Mouse (Mus musculus): ENCODE data around the gene Mycbp. TPM values are rescaled to one million over a fixed set of nuclear protein-coding genes. Genes with fewer than 3 reads are reported as not detected.
A peak's percentile ranks its signal among the peaks of the same experiment; 100 is the strongest.
"Not testable (repeated sequence)": the region's sequence is repeated elsewhere in the genome, so short reads cannot be mapped to it uniquely, and the experiment has no call there.

The Mycbp gene
- total RNA-seq, 2 experiments from 2014 or later = 12.3 to 14.0 TPM

DNA sequence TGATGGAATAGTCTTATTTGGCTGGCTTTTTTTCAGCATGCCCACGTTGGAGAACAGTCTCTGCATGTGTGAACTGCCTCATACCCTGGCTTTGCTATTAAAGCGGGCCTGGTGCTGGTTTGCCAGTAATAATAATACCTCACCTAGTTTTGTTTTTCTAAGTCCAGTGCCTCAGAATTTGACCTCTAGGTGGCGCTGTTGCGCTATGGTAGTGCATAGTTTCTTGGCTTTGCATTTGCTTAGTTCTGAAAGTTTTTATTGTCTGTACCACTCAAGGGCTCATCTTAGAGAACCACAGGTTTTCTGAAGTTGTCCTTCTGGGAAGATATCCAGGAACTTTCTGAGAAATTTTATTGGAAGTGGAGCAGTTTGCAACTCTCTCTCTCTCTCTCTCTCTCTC lies 35.2 kb downstream of the Mycbp start:
- peak; percentile 77 to 83 for DNase-seq (ENCODE audit: low spot score in 2 of 2)

DNA sequence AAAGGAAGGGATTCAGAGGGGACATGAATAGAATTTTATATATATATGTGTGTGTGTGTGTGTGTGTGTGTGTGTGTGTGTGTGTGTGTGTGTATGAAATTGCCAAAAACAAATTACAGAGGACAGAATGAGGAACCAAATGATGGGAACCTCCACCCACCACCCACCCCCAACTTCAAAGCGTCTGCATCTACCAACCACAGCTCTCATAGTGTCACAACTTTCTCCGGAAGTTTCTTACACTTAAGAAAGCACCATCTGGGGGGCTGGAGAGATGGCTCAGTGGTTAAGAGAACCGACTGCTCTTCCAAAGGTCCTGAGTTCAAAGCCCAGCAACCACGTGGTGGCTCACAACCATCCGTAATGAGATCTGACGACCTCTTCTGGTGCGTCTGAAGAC lies 36.2 kb downstream of the Mycbp start:
- not testable (repeated sequence) for DNase-seq (ENCODE audit: low spot score in 2 of 2)

DNA sequence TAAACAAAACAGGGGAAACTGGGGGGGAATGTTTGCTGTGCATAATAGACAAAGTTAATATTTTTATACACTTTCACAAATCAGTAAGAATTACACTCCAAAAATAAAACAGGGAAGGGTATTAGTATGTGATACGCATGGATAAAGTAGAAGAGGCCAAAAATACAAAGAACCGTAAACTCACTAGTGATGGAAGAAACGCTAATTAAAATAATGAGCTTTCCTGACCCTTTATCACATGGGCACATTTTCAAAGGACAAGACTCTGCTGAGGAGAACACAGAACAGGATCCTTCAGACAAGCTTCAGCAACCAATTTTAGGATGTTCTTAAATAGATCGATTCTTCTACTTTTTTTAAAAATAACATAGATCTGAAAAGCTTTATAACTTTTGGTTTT lies 42.1 kb downstream of the Mycbp start:
- DNase-seq (ENCODE audit: low spot score in 2 of 2) = no peak

DNA sequence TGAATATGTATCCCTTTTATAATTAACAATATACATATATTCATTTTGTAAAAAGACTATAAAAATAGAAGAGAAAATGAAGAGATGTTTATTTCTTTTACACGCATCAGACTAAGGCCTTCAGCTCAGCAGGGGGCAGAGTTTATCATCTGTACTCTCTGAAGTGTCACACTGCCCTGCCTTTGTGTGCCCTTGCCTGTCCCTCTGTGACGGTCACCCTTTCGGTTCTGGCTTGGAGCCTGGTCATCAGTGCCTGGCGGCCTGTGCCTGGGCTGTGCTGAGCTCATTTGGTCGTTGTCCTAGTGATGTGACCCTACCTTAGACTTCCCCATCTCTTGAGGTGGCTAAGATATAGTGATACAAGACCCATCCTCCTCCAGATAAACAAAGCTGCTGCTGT lies 42.5 kb downstream of the Mycbp start:
- no peak for DNase-seq (ENCODE audit: low spot score in 2 of 2)

DNA sequence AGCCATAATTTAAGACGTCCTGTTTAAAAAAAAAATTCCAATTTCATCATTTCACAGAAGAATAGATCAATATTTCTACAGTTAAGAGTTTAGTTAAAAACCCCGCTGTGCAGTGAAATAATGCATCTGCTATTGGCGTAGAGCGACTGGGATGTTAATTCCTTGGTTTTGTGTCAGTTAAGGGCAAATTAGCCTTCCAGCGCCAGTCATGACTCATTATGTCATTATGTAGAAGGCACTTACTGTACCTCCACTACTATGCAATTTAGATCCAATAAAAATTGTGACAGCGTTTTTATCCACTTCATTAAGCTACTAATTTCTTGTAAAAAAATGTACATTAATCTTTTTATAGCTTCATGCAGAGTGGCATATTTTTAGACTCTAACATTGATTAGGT lies 44.3 kb downstream of the Mycbp start:
- no peak for DNase-seq (ENCODE audit: low spot score in 2 of 2)

DNA sequence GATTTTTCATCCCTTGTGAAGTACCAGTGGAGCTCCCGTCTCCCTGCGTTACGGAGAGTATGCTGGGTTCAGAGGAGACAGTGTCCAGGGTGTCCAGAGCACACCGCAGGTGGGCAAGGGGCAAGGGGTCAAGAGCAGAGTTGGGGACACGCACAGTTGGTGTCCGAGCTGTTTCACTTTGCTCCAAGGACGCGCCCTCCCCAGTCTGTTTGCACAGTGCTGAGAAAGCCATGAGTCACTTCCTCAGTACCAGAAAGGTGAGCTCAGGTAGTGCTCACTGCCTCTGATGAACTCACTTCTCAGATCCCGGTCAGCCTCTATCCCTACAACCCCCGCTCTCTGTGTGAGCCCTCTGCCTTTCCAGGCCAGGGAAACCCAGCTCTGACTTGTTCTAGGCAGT lies 45.0 kb downstream of the Mycbp start:
- DNase-seq (ENCODE audit: low spot score in 2 of 2) = no peak

DNA sequence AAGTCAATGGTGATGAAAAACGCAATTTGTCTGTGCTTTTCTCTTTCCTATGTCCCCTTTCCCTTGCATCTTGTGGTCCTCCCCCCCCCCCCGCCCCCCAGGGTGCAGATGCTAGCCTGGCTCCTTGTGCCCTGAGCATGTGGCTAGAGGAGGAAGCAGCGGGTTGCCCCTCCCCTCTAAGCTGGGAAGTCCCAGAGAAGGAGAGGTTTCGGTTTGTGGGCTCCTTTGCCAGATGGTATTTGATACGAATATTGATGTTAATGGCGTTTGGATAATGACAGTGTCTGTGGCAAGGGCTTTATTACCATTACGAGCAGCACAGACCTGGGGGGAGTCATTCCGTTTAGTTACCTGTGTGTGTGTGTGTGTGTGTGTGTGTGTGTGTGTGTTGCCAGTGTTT lies 47.4 kb downstream of the Mycbp start:
- no peak for DNase-seq (ENCODE audit: low spot score in 2 of 2)

DNA sequence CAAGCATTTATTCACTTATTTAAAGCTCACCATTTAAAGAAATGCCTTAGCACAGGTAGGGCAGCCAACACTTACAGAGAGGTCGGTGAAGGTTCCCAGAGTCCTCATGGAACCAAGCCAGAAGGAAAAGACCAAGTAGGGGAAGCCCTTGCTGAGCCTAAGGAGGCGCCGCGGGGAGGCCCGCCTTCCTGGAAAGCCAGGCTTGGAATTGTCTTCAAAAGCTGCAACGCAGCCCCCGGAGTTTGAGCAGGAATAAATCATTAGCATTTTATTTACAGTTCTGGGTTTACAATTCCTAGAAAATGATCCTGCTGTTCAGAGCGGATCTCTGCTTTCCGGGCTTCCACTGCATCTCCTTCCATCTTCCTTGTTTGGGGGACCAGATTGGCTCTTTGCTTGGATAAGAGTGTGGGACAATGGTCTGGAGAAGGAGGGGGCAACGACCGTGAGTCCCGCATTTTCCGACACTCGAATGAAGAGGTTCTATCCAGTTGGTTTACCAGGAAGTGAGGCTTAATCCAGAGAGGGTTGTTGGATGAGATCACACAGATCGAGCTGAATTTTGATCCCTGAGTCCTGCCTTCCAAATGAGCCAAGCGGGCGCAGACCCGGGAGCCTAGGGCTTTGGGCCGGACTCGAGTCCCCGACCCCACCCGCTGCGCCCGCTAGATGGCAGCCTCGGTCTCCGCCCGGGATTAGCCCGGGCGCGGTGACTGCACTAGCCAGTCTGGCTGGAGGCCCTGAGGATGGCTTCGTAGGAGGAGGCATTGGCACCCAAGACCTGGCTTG lies 52.3 kb downstream of the Mycbp start:
- peak; percentile 79 to 81 for DNase-seq (ENCODE audit: low spot score in 2 of 2)

DNA sequence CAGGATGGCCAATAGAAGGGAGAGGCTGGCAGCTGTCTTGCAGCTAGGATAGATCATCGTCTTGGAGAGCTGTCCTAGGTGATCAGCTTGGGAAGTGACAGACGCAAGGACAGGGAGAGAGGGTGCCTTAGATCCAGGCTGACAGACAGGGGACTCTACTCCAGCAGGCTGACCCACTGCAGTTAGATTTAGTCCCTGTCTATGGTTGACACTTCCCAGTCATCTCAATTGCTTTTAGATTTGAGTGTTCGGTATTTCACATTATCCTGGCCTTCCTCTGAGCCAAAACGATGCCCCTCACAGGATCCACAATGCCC lies 52.8 kb downstream of the Mycbp start:
- no peak for DNase-seq (ENCODE audit: low spot score in 2 of 2)

DNA sequence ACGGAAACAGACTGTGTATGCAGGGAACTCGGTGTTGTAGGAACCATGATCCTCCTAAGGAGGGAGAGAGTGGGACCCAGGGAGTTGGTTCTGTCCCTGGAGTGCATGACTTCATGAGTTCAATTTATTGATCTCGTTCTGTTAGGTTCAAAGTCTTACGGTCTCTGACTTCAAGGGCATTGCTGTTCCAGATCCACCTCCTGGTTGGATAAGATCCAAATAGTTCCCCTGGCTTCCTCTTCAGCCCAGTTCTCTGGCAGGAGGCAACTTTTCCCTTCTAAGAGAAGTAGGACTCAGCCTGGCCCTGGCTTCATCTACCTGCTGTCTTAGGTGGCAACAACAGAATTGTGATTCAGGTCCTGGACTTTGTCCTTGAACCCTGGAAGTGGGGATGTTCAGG lies 53.3 kb downstream of the Mycbp start:
- DNase-seq (ENCODE audit: low spot score in 2 of 2) = no peak

DNA sequence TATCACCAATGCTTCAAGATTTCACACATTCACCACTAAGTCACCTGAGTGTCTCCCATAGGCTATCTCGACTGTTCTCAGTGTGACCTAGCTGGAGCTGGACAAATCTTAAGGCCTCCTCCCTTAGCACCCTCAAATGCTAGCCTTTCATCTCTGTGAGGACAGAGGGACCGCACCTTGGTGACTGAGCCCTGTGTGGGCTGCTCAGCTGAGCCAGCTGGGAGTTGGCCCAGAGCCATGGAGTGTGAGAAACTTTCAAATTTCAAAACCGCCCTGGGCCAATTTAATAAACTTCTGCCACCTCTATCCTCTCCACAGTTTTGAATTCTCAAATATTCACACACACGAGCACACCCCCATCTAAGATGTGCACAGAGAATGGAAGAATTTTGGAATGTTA lies 56.3 kb downstream of the Mycbp start:
- no peak for DNase-seq (ENCODE audit: low spot score in 2 of 2)

Other genes with a start within 250 kb of the Mycbp start
- gene Macf1, start 220.5 kb upstream of the Mycbp start, total RNA-seq (2021) = 100 to 1,000 TPM; 213 to 220 TPM
- gene Ndufs5, start 186.6 kb upstream of the Mycbp start, total RNA-seq (2021) = 100 to 1,000 TPM; 183 to 205 TPM
- gene Akirin1, start 154.5 kb upstream of the Mycbp start, total RNA-seq (2021) = 10 to 100 TPM; 60.7 to 66.4 TPM
- under 1 TPM in 1 of 2 experiments, not detected in 1; 0.40 TPM for gene Rhbdl2, start 117.0 kb upstream of the Mycbp start, total RNA-seq (2021)
- not detected for gene 4933427I04Rik, start 45.2 kb upstream of the Mycbp start, total RNA-seq (2021)
- 10 to 100 TPM; 63.8 to 63.9 TPM for gene Rragc, start 12.6 kb downstream of the Mycbp start, total RNA-seq (2021)
- not detected for gene 4930535I16Rik, start 13.2 kb downstream of the Mycbp start, total RNA-seq (2021)

Measured in left cerebral cortex, adult 18-20 months (tissue).